Mouse (Mus musculus): ENCODE results near the gene Rpl35a.

DNA sequence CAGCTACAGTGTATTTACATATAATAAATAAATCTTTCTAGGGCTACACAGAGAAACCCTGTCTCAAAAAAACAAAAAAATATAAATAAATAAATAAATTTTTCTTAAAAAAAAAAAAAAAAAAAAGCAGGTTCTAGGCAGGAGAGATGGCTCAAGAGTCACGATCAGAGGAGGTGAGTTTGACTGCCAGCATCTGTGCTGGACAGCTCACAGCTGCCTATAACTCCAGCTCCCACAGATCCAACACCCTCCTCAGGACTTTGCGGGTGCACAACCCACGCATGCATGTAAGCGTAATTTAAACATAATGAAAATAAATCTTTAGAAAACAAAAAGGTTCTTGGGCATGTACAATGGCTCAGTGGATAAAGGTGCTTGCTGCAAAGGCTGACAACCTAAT lies 20.2 kb upstream of the Rpl35a start:
- TF ChIP-seq ZNF384 (IDR thresholded peaks at IDR 0.05; ENCODE audit: low read depth, low read length) (peak; percentile 47), MAFK (IDR thresholded peaks at IDR 0.05; ENCODE audit: insufficient read depth, low read depth, low read length) (no peak), CHD2 (IDR thresholded peaks at IDR 0.05; ENCODE audit: low read depth, low read length) (no peak)

All from ES-E14 (cell line).